Mouse (Mus musculus) embryonic facial prominence, embryonic 14.5 days (tissue): ENCODE data around the gene Ano4. TPM values are rescaled to one million over a fixed set of nuclear protein-coding genes. Genes with fewer than 3 reads are reported as not detected.
"Not testable (repeated sequence)": the region's sequence is repeated elsewhere in the genome, so short reads cannot be mapped to it uniquely, and the experiment has no call there.

ENCODE experiments used
- ATAC-seq: fragments of 200-750 bp; cut with Nextera tagmentation; 2 replicates; pipeline ENCODE4 v1.8.0; 2017; ENCODE audit warnings: low read depth, moderate number of reproducible peaks, moderate TSS enrichment
- DNase-seq: peaks from one replicate; pipeline ENCODE4 v3.0.0-alpha.2; 2015; ENCODE audit warnings: low spot score
- H3K27ac ChIP-seq: fragments of 300-500 bp; sonication (generic); replicated peaks from 2 replicates; pipeline ENCODE4 v1.5.1; 2014; ENCODE audit warnings: low read depth, mild to moderate bottlenecking, low read length, moderate library complexity
- H3K27me3 ChIP-seq: fragments of 300-500 bp; sonication (generic); replicated peaks from 2 replicates; pipeline ENCODE4 v1.6.1; 2014; ENCODE audit warnings: low read length; ENCODE audit not compliant: control insufficient read depth, insufficient read depth
- H3K36me3 ChIP-seq: fragments of 300-500 bp; sonication (generic); 2 replicates; pipeline ENCODE4 v1.6.1; 2014; ENCODE audit warnings: low read length, mixed read lengths; ENCODE audit not compliant: control insufficient read depth, insufficient read depth
- H3K4me1 ChIP-seq: fragments of 300-500 bp; sonication (generic); 2 replicates; pipeline ENCODE4 v1.6.1; 2014; ENCODE audit warnings: antibody characterized with exemption, low read length; ENCODE audit not compliant: control insufficient read depth, insufficient read depth
- H3K4me2 ChIP-seq: fragments of 300-500 bp; sonication (generic); 2 replicates; pipeline ENCODE4 v1.6.1; 2014; ENCODE audit warnings: low read depth, mild to moderate bottlenecking, low read length, moderate library complexity, mixed read lengths
- H3K4me3 ChIP-seq: fragments of 300-500 bp; sonication (generic); 2 replicates; pipeline ENCODE4 v1.5.1; 2014; ENCODE audit warnings: low read depth, mild to moderate bottlenecking, low read length
- H3K9ac ChIP-seq: fragments of 300-500 bp; sonication (generic); 2 replicates; pipeline ENCODE4 v1.6.1; 2014; ENCODE audit warnings: low read depth, mild to moderate bottlenecking, low read length, moderate library complexity, mixed read lengths
- H3K9me3 ChIP-seq: fragments of 300-500 bp; sonication (generic); 2 replicates; pipeline ENCODE4 v1.6.1; 2016; ENCODE audit warnings: low read length; ENCODE audit not compliant: control insufficient read depth
- WGBS: fragments of 180-500 bp; shearing (Covaris S2); extraction: QIAGEN DNeasy Blood & Tissue Kit; methylation state at CpG from one replicate; pipeline ENCODE4 v1.1.7; 2014; 5-methylcytosine and 5-hydroxymethylcytosine counted together
- polyA plus RNA-seq: library from polyadenylated mRNA; unstranded; fragments of >200 nt; fragmentation: Nextera tagmentation; extraction: Ambion mirVana; gene quantifications from 2 replicates; pipeline ENCODE4 v1.2.1, GENCODE M21; 2014

Gene Ano4
- polyA plus RNA-seq, 1 experiment from 2014 or later: 1.0 TPM

GRCm38 (mm10) chr10:89098183-89098582 is 246.4 kb downstream of the Ano4 start:
- Histone ChIP-seq H3K9me3 (no peaks in the 10 kb centered on the region), H3K4me1 (no peaks in the 10 kb centered on the region), H3K4me2 (no peak overlapping the region), H3K27ac (no peak overlapping the region), H3K36me3 (no peaks in the 10 kb centered on the region), H3K4me3 (no peak overlapping the region), H3K27me3 (no peaks in the 10 kb centered on the region), H3K9ac (no peak overlapping the region)
- no peak for DNase-seq
- no peak for ATAC-seq
- WGBS: 74% methylated on average over 4 of the region's 4 CpGs

- DNase-seq (no peak), ATAC-seq (no peak)
- WGBS: 76% methylated on average over 9 of the region's 9 CpGs
- Histone ChIP-seq H3K4me1 (no peaks in the 10 kb centered on the region), H3K9ac (no peak overlapping the region), H3K4me3 (no peak overlapping the region), H3K36me3 (no peaks in the 10 kb centered on the region), H3K4me2 (no peak overlapping the region), H3K27ac (no peak overlapping the region), H3K9me3 (no peaks in the 10 kb centered on the region), H3K27me3 (no peaks in the 10 kb centered on the region)
Measured at GRCm38 (mm10) chr10:89092350-89093040, 252.1 kb downstream of the Ano4 start.

- no peak overlapping the region for H3K27ac ChIP-seq
- 88% methylated on average over 5 of the region's 5 CpGs for WGBS
- ATAC-seq (no peak), DNase-seq (no peak)
- no peak overlapping the region for H3K4me3 ChIP-seq
- H3K4me2 ChIP-seq: no peak overlapping the region
- no peaks in the 10 kb centered on the region for H3K9me3 ChIP-seq
- H3K27me3 ChIP-seq: no peaks in the 10 kb centered on the region
- no peaks in the 10 kb centered on the region for H3K4me1 ChIP-seq
- no peak overlapping the region for H3K9ac ChIP-seq
- no peaks in the 10 kb centered on the region for H3K36me3 ChIP-seq
Measured at GRCm38 (mm10) chr10:89077447-89077846, 267.1 kb downstream of the Ano4 start.

- no peak overlapping the region for H3K4me3 ChIP-seq
- H3K9me3 ChIP-seq: no peaks in the 10 kb centered on the region; the same call in 1 of the 2 replicates
- no peak overlapping the region for H3K27ac ChIP-seq
- H3K36me3 ChIP-seq: no peaks in the 10 kb centered on the region
- 72% methylated on average over 3 of the region's 3 CpGs for WGBS
- no peak overlapping the region for H3K4me2 ChIP-seq
- no peak overlapping the region for H3K9ac ChIP-seq
- H3K4me1 ChIP-seq: no peaks in the 10 kb centered on the region
- no peak for ATAC-seq
- no peaks in the 10 kb centered on the region for H3K27me3 ChIP-seq
- DNase-seq: no peak
Measured at GRCm38 (mm10) chr10:89055891-89056290, 288.7 kb downstream of the Ano4 start.

GRCm38 (mm10) chr10:89044921-89045320 is 299.6 kb downstream of the Ano4 start:
- H3K9me3 ChIP-seq, ATAC-seq, H3K9ac ChIP-seq, H3K27ac ChIP-seq, H3K27me3 ChIP-seq, H3K36me3 ChIP-seq, H3K4me2 ChIP-seq, H3K4me1 ChIP-seq, DNase-seq, H3K4me3 ChIP-seq: not testable (repeated sequence)
- WGBS: 94% methylated on average over 12 of the region's 12 CpGs

DNA sequence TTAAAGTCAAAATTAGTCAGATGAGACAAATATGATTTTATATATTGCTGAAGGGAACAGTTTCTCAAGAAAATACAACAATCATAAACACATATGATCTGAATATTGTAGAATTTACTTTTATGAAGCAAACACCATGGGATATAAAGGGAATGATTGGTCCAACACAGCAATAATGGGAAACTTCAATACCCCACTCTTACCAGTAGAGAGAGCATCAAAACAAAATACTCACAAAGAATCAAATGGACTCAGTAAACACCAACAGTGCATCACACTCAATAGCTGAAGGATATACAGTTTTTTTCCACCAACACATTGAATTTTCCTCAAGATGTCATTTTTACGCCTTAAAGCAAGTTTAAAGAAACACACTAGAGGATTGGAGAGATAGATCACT is 300.4 kb downstream of the Ano4 start:
- no peak overlapping the region for H3K9ac ChIP-seq
- no peak overlapping the region for H3K4me2 ChIP-seq
- H3K9me3 ChIP-seq: no peaks in the 10 kb centered on the region
- H3K4me3 ChIP-seq: no peak overlapping the region
- H3K27me3 ChIP-seq: no peaks in the 10 kb centered on the region
- no peak for ATAC-seq
- no peak overlapping the region for H3K27ac ChIP-seq
- no peaks in the 10 kb centered on the region for H3K36me3 ChIP-seq
- H3K4me1 ChIP-seq: no peaks in the 10 kb centered on the region
- no peak for DNase-seq
- WGBS: 84% methylated on average over 1 of the region's 1 CpGs

GRCm38 (mm10) chr10:89018926-89019325 is 325.6 kb downstream of the Ano4 start:
- H3K9me3 ChIP-seq: no peaks in the 10 kb centered on the region
- DNase-seq (no peak), ATAC-seq (no peak)
- H3K27me3 ChIP-seq: no peaks in the 10 kb centered on the region
- H3K36me3 ChIP-seq: no peaks in the 10 kb centered on the region
- H3K4me2 ChIP-seq: no peak overlapping the region
- no peak overlapping the region for H3K4me3 ChIP-seq
- H3K27ac ChIP-seq: no peak overlapping the region
- H3K9ac ChIP-seq: no peak overlapping the region
- WGBS: 49% methylated on average over 5 of the region's 5 CpGs
- no peaks in the 10 kb centered on the region for H3K4me1 ChIP-seq

GRCm38 (mm10) chr10:89008303-89008702 is 336.3 kb downstream of the Ano4 start:
- no peak overlapping the region for H3K4me2 ChIP-seq
- no peaks in the 10 kb centered on the region for H3K36me3 ChIP-seq
- no peak overlapping the region for H3K9ac ChIP-seq
- H3K4me1 ChIP-seq: no peaks in the 10 kb centered on the region
- no peaks in the 10 kb centered on the region for H3K9me3 ChIP-seq
- no peak overlapping the region for H3K4me3 ChIP-seq
- ATAC-seq: peak; percentile 53; the same call in 1 of the 2 replicates
- no peaks in the 10 kb centered on the region for H3K27me3 ChIP-seq
- no peak overlapping the region for H3K27ac ChIP-seq
- peak; percentile 12 for DNase-seq
- 56% methylated on average over 1 of the region's 1 CpGs for WGBS

GRCm38 (mm10) chr10:89004518-89004917 is 340.0 kb downstream of the Ano4 start:
- WGBS: 89% methylated on average over 3 of the region's 3 CpGs
- DNase-seq: no peak
- H3K36me3 ChIP-seq: no peaks in the 10 kb centered on the region
- H3K27me3 ChIP-seq: no peaks in the 10 kb centered on the region
- no peaks in the 10 kb centered on the region for H3K9me3 ChIP-seq
- no peak overlapping the region for H3K4me3 ChIP-seq
- no peak overlapping the region for H3K27ac ChIP-seq
- no peaks in the 10 kb centered on the region for H3K4me1 ChIP-seq
- ATAC-seq: no peak
- no peak overlapping the region for H3K4me2 ChIP-seq
- no peak overlapping the region for H3K9ac ChIP-seq
